ENCODE assay signal across 1 mouse cellular context in the genomic region with DNA sequence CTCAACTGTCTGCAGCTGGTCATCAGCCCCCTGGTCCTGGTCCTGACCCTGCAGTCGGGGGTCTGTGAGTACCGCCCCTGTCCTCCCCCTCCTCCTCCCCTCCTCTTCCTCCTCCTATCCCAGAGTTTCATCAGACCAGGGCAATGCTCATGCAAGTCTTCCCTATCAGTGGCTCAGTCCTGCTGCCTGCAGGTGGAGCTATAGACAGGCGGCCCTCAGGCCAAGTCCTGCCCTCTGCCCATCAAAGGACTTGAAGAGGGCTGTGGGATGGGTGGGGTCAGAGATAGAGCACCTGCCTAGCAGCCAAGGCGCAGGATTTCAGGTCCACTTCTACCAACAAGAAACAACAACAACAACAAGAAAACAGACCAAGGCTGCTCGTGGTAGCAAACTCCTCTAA.
TF ChIP-seq lines count a peak whose summit lies in the region.

No protein-coding gene starts in this region.

TF ChIP-seq in CH12.LX, 34 proteins besides CTCF, POLR2A, EP300 and RAD21 (continued from another document):
- TF ChIP-seq MXI1 (IDR thresholded peaks at IDR 0.05; ENCODE audit: low read depth, low read length): no peak
